Mouse (Mus musculus) erythroblast, embryonic 14.5 days (primary cell): ENCODE data around the gene Epha5. TPM values are rescaled to one million over a fixed set of nuclear protein-coding genes. Genes with fewer than 3 reads are reported as not detected.

Source experiments
- H3K27me3 ChIP-seq: 2 replicates; pipeline ENCODE4 v1.6.1; 2012; ENCODE audit warnings: inconsistent platforms; ENCODE audit not compliant: control insufficient read depth
- H3K36me3 ChIP-seq: 2 replicates; pipeline ENCODE4 v1.6.1; 2012; ENCODE audit warnings: mild to moderate bottlenecking, inconsistent platforms; ENCODE audit not compliant: control insufficient read depth
- H3K4me1 ChIP-seq: 2 replicates; pipeline ENCODE4 v1.6.1; 2012; ENCODE audit warnings: inconsistent platforms; ENCODE audit not compliant: control insufficient read depth
- H3K4me3 ChIP-seq: replicated peaks from 2 replicates; pipeline ENCODE3; 2012; ENCODE audit warnings: moderate library complexity, mild to moderate bottlenecking, inconsistent platforms
- H3K9me3 ChIP-seq: 2 replicates; pipeline ENCODE4 v1.6.1; 2012; ENCODE audit warnings: low read length, inconsistent platforms, mixed read lengths; ENCODE audit not compliant: control insufficient read depth
- GATA1 ChIP-seq: IDR thresholded peaks from 2 replicates; pipeline ENCODE4 v1.6.1; 2012; ENCODE audit warnings: low read length, inconsistent platforms, mixed read lengths
- TAL1 ChIP-seq: IDR thresholded peaks from 3 replicates; pipeline ENCODE4 v1.6.1; 2012; ENCODE audit warnings: low read length, inconsistent platforms, mixed read lengths
- polyA plus RNA-seq: library from polyadenylated mRNA; stranded (reverse); fragments of >175 nt; gene quantifications from 2 replicates; pipeline ENCODE4 v1.2.3, GENCODE M21; 2012

Gene Epha5
- not detected in 2 replicates for polyA plus RNA-seq

DNA sequence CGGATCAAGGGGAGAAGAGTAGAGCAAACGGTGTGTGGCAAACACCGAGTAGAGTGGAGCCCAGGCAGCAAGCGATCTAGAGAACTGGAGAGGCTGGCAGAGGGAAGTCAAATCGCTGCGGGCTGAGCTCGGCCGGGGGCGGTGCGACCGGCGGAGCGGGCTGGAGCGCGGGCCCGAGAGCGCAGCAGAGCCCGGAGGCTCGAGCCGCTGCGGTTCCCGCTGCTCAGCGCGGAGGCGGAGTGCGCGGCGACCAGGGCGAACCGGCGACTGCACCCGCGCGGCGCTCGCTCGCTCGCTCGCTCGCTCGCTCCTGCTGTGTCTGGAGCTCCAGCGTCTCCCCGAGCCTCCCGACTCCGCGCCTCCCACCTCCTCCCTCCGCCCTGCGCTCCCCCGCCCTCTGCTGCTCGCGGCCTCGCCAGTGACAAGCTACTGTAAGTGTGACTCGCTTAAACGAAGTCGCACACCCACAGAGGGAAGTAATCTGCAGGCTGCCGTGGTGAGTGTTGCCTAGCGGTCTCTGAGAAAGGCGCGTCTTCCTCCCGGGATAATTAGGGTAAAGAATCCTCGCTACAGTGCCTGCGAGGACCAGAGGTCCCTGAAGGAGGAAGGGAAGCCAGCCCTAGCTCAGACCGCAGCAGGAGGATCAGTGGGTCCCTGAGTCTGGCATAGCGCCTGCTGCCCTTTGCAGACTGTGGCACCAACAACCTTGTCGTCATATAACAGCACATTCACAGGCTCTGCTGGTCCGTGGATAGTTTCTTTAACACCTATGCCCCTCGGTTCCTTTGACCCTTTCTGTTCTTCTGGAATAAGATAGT is at the start of gene Epha5:
Gene Epha5, minus strand, starts transcription at position 321 of the 818 bp plus-strand sequence.
- Histone ChIP-seq H3K36me3 (no peaks in the 10 kb centered on the region), H3K4me1 (no peaks in the 10 kb centered on the region), H3K4me3 (no peak within 1 kb of the TSS), H3K27me3 (peaks cover 30% of the 10 kb centered on the region), H3K9me3 (no peaks in the 10 kb centered on the region; the same call in 1 of the 2 replicates)
- TF ChIP-seq TAL1, result no peak
- no peak for TF ChIP-seq GATA1

DNA sequence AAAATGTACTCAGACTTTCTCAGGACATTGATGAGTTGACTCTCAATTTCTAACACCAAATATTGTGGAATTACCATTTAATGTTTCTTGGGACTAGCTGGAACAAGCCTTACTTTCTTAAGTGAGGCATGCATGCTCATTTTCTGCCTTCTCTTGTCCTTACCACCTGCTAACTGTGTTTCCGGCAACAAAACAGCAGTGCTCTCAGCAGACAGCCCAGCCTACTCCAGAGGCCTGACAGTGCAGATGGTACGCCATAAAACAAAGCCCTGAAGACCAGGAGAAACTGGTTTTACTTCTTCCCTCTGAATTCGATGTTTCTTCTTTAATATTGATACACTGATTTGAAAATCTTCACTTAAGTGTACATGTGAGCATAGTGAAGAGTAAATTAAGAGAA is 39.0 kb upstream of the Epha5 start:
- Histone ChIP-seq H3K9me3 (no peaks in the 10 kb centered on the region), H3K27me3 (no peaks in the 10 kb centered on the region), H3K4me3 (no peak overlapping the region), H3K36me3 (no peaks in the 10 kb centered on the region), H3K4me1 (no peaks in the 10 kb centered on the region)
- TF ChIP-seq GATA1 (no peak), TAL1 (no peak)

DNA sequence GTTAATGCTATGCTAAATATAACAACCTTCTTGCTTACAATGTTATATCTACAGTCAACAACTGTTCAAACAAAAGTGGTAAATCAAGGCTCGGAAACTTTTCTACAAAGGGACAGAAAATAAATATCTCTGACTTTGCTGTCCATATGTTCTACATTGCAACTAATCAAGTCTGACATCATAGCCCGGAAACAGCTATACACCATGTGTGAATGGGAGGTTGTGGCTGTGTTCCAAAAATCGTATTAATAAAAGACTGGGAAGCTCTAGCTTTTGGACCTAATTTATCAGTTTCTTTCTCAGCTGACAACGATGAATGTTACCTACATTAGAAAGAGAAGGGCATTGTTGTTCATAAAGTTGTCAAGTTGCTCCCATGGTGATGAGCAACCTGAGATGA is 37.5 kb upstream of the Epha5 start:
- TF ChIP-seq GATA1 (no peak), TAL1 (no peak)
- Histone ChIP-seq H3K27me3 (no peaks in the 10 kb centered on the region), H3K4me1 (no peaks in the 10 kb centered on the region), H3K36me3 (no peaks in the 10 kb centered on the region), H3K9me3 (no peaks in the 10 kb centered on the region), H3K4me3 (no peak overlapping the region)

DNA sequence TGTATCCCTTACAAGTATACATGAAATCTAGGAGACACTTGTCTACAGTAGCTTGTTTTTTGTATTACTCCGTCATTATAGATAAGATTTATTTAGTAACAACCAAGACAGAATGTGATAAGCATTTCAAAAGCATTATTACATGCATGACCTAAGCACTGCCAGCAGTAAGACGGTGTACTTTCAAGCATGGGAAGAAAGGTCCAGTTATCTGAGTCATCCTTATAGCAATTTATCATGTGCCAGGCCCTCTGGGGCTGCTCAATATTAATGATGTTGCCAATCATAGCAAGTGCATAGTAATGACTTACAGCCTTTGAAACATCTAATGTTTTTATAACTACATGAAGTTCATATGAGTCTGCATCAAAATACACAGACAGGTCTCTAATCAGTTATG is 36.7 kb upstream of the Epha5 start:
- TF ChIP-seq GATA1, result no peak
- no peak for TF ChIP-seq TAL1
- Histone ChIP-seq H3K4me3 (no peak overlapping the region), H3K27me3 (no peaks in the 10 kb centered on the region), H3K36me3 (no peaks in the 10 kb centered on the region), H3K9me3 (no peaks in the 10 kb centered on the region), H3K4me1 (no peaks in the 10 kb centered on the region)

DNA sequence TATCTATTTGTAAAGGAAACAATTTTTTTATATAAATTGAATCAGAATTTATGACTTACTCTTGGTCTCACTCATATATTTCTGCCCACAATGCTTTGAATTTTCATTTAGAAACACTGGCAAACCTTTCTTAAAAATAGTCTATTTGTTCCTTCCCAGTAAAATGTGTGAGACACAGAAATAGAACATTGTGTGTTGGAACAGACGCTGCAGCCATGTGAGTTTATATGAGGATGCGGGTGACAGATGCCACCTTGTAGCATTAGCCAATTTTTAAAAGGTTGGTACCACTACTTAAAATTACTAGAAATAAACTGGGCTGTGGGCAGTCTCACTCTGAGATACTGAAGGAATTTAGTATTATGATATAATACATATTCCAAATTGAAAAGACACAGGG is 23.1 kb upstream of the Epha5 start:
- Histone ChIP-seq H3K4me1 (no peaks in the 10 kb centered on the region), H3K4me3 (no peak overlapping the region), H3K9me3 (no peaks in the 10 kb centered on the region), H3K36me3 (no peaks in the 10 kb centered on the region), H3K27me3 (no peaks in the 10 kb centered on the region)
- TF ChIP-seq TAL1 (no peak), GATA1 (no peak)

DNA sequence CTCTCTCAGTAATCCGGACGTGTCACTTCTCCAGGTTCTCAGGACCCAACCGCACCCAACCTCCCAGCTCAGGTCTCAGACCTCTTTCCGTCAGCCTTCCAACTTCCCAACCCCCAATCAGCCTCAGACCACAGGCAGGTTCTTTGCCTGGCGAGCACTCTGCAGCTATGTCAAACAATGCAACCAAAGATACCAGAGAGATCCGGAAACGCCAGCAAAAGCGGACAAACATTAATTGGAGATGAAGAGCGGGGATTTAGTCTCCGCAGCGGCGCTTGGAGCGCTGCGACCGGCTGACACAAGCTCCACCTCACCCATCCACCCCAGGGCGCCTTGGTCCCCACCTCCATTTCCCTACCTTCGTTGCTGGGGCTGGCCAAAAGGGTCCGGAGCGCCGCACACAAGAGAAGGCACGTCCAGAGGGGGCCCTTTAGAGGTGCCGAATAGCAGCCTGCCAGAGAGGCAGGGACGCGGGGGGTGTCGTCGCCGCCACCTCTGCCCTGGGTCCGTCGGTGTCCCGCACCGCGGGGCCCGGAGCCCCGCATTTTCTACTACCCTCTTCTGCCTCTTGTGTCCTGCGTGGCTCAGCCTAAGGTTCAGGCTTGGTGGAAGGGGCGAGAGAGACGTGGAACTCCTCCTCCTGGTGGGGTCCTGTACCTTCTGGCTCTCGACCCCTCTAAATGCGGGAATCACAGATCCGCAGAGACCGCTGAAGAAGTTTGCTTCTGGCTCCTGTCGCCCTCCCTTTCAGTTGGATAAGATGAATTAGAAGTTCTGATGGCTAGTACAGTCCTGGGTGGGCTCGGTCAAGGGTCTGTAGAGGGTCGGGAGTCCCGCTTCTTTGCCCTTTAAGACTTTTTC is 991 bp downstream of the Epha5 start:
- Histone ChIP-seq H3K4me3 (no peak overlapping the region), H3K27me3 (peaks cover 30% of the 10 kb centered on the region), H3K36me3 (no peaks in the 10 kb centered on the region), H3K9me3 (no peaks in the 10 kb centered on the region; the same call in 1 of the 2 replicates), H3K4me1 (no peaks in the 10 kb centered on the region)
- TF ChIP-seq TAL1 (no peak), GATA1 (no peak)

DNA sequence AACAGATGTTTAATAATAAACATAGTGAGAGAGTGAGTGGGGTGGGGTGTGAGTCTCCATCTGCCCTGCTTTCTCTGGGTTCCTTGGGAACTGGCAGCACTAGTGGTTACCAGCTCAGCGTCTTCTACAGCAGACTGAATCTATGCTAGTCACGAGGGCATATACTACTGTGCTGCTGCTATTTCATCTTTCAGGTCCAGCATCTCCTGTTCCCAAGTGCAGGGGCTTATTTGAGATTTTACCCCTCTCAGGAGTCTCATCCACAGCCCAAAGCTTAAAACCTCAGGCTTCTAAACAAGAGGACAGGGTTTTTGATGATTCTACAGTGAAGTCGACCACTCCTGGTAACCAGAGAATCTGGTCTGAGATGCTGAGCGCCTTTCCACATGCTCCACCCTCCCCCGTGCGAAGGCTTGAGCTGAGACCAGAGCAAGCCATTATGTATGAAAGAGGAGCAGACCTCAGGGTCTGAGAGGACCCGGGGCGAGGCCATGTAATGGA is 2.2 kb downstream of the Epha5 start:
- Histone ChIP-seq H3K36me3 (no peaks in the 10 kb centered on the region), H3K27me3 (peaks cover 30% of the 10 kb centered on the region), H3K4me1 (no peaks in the 10 kb centered on the region), H3K4me3 (no peak overlapping the region), H3K9me3 (no peaks in the 10 kb centered on the region; the same call in 1 of the 2 replicates)
- TF ChIP-seq GATA1, result no peak
- TF ChIP-seq TAL1, result no peak

DNA sequence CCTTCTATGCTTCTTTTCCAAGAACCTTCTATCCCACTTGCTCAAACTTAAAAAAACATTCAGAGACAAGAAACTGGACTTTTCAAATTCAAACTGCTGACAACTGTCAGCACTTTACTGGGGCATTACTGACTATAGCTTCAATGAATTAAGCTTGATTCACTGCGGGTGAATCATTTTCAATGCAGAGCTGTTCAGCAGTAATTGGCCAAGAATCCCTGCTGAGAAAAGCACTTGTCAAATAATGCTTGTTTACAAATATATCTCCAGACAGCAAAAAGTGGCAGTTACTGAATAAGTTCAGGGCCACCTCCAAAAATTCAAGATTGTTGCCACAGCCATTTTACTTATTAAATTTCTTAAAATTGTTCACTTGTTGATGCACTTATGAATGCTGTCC is 4.2 kb downstream of the Epha5 start:
- H3K9me3 ChIP-seq, result no peaks in the 10 kb centered on the region; the same call in 1 of the 2 replicates
- H3K27me3 ChIP-seq, result peaks cover 30% of the 10 kb centered on the region
- H3K36me3 ChIP-seq, result no peaks in the 10 kb centered on the region
- TF ChIP-seq TAL1 (no peak), GATA1 (no peak)
- no peaks in the 10 kb centered on the region for H3K4me1 ChIP-seq
- H3K4me3 ChIP-seq, result no peak overlapping the region

DNA sequence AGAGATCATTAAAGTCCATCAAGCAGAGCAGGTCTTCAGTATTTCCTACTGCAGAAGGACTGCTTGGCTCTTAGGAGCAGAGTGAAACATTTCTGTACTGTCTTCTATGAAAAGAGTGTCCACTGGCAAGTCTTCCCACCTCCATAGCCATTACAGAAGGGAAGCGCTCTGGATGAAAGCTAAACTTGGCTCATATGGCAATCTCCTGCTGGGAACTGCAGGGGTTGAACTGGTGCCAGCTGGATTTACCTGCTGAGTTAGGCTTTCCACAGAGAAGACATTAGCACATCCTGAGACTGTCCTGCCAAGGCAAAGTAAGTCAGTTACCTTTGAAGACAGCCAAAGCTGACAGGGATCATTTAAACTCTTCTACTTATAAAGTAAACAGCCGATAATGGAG is 8.8 kb downstream of the Epha5 start:
- TF ChIP-seq GATA1 (no peak), TAL1 (no peak)
- H3K4me1 ChIP-seq, result no peaks in the 10 kb centered on the region
- no peaks in the 10 kb centered on the region for H3K9me3 ChIP-seq
- no peaks in the 10 kb centered on the region for H3K36me3 ChIP-seq
- no peaks in the 10 kb centered on the region for H3K27me3 ChIP-seq
- no peak overlapping the region for H3K4me3 ChIP-seq
